Mouse (Mus musculus) left cerebral cortex, adult 11 months (tissue): Measurements from ENCODE around the gene Tle3.

Source experiments
- DNase-seq: peaks from one replicate; pipeline ENCODE4 v3.0.0; 2022; ENCODE audit warnings: low spot score

Tle3 gene

GRCm38 (mm10) chr9:61436104-61436503 is 63.9 kb downstream of the Tle3 start:
- no peak for DNase-seq

GRCm38 (mm10) chr9:61436761-61437160 is 64.6 kb downstream of the Tle3 start:
- no peak for DNase-seq

GRCm38 (mm10) chr9:61439092-61439491 is 66.9 kb downstream of the Tle3 start:
- no peak for DNase-seq

- no peak for DNase-seq
Observed at GRCm38 (mm10) chr9:61439979-61440378, 67.8 kb downstream of the Tle3 start.

GRCm38 (mm10) chr9:61441206-61441913 is 69.2 kb downstream of the Tle3 start:
- no peak for DNase-seq

- no peak for DNase-seq
Observed at GRCm38 (mm10) chr9:61442951-61443630, 70.9 kb downstream of the Tle3 start.

GRCm38 (mm10) chr9:61445151-61445550 is 73.0 kb downstream of the Tle3 start:
- no peak for DNase-seq

- no peak for DNase-seq
Observed at GRCm38 (mm10) chr9:61445711-61446222, 73.6 kb downstream of the Tle3 start.

- DNase-seq, result no peak
Observed at GRCm38 (mm10) chr9:61446965-61447364, 74.8 kb downstream of the Tle3 start.

GRCm38 (mm10) chr9:61449363-61449904 is 77.3 kb downstream of the Tle3 start:
- no peak for DNase-seq

- no peak for DNase-seq
Observed at GRCm38 (mm10) chr9:61452081-61452480, 79.9 kb downstream of the Tle3 start.

- no peak for DNase-seq
Observed at GRCm38 (mm10) chr9:61455861-61456261, 83.7 kb downstream of the Tle3 start.

GRCm38 (mm10) chr9:61456441-61457161 is 84.4 kb downstream of the Tle3 start:
- no peak for DNase-seq

- no peak for DNase-seq
Observed at GRCm38 (mm10) chr9:61457162-61457523, 85.0 kb downstream of the Tle3 start.

GRCm38 (mm10) chr9:61461859-61462258 is 89.7 kb downstream of the Tle3 start:
- no peak for DNase-seq

GRCm38 (mm10) chr9:61467436-61467835 is 95.3 kb downstream of the Tle3 start:
- DNase-seq, result no peak
